Mouse (Mus musculus) stomach, postnatal 0 days (tissue): ENCODE results near the gene 1700029H14Rik. TPM values are rescaled to one million over a fixed set of nuclear protein-coding genes. Genes with fewer than 3 reads are reported as not detected.

Source experiments
- ATAC-seq: fragments of 200-750 bp; cut with Nextera tagmentation; 2 replicates; pipeline ENCODE4 v1.8.0; 2017; ENCODE audit not compliant: low FRiP score, low TSS enrichment
- DNase-seq: peaks from one replicate; pipeline ENCODE4 v3.0.0-alpha.2; 2016; ENCODE audit warnings: low spot score
- H3K27ac ChIP-seq: fragments of 300-500 bp; sonication (generic); replicated peaks from 2 replicates; pipeline ENCODE4 v1.5.1; 2014; ENCODE audit warnings: mild to moderate bottlenecking, control low read depth
- H3K27me3 ChIP-seq: fragments of 300-500 bp; sonication (generic); 2 replicates; pipeline ENCODE4 v1.6.1; 2014; ENCODE audit warnings: low read length; ENCODE audit not compliant: control insufficient read depth, insufficient read depth
- H3K36me3 ChIP-seq: fragments of 300-500 bp; sonication (generic); 2 replicates; pipeline ENCODE4 v1.6.1; 2014; ENCODE audit warnings: low read length, mixed read lengths; ENCODE audit not compliant: control insufficient read depth, insufficient read depth
- H3K4me1 ChIP-seq: fragments of 300-500 bp; sonication (generic); replicated peaks from 2 replicates; pipeline ENCODE4 v1.6.1; 2014; ENCODE audit warnings: antibody characterized with exemption; ENCODE audit not compliant: control insufficient read depth, insufficient read depth
- H3K4me2 ChIP-seq: fragments of 300-500 bp; sonication (generic); replicated peaks from 2 replicates; pipeline ENCODE4 v1.6.1; 2014; ENCODE audit warnings: low read depth, mild to moderate bottlenecking, control low read depth, moderate library complexity
- H3K4me3 ChIP-seq: fragments of 300-500 bp; sonication (generic); 2 replicates; pipeline ENCODE4 v1.5.1; 2014; ENCODE audit warnings: low read depth, low read length, control low read depth
- H3K9ac ChIP-seq: fragments of 300-500 bp; sonication (generic); 2 replicates; pipeline ENCODE4 v1.6.1; 2014; ENCODE audit warnings: mild to moderate bottlenecking, low read length, control low read depth, mixed read lengths
- H3K9me3 ChIP-seq: fragments of 300-500 bp; sonication (generic); 2 replicates; pipeline ENCODE4 v1.6.1; 2016; ENCODE audit warnings: low read length; ENCODE audit not compliant: control insufficient read depth
- CTCF ChIP-seq: IDR thresholded peaks from 2 replicates; pipeline ENCODE4 v1.5.1; 2016; ENCODE audit warnings: antibody characterized with exemption, low read depth, mild to moderate bottlenecking, moderate library complexity
- EP300 ChIP-seq: optimal IDR thresholded peaks from 2 replicates; pipeline ENCODE3; 2016; ENCODE audit warnings: antibody characterized with exemption
- WGBS: fragments of 180-500 bp; shearing (Covaris S2); extraction: QIAGEN DNeasy Blood & Tissue Kit; methylation state at CpG from one replicate; pipeline ENCODE4 v1.1.7; 2014; 5-methylcytosine and 5-hydroxymethylcytosine counted together
- polyA plus RNA-seq: library from polyadenylated mRNA; unstranded; fragments of >200 nt; fragmentation: Nextera tagmentation; extraction: Ambion mirVana; gene quantifications from 2 replicates; pipeline ENCODE4 v1.2.1, GENCODE M21; 2015

The 1700029H14Rik gene
- not detected in 2 replicates for polyA plus RNA-seq

DNA sequence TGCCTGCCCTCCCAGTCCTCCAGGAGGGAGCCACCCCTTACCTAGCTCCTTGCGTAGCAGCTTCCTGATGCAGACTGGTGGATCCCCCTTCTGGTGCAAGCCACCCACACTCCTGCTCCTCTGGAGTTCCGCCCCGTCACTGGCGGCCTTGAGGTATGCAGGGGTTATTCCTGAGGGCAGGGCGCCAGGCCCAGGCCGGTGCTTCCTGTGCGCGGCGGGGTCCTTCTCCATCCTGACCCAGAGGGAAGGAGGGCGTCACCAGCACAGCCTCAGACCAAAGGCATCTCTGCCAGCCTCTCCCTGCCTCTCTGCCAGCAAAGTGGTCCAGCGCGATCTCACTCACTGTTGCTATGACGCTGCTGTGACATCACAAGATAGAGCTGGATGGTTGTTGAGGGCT lies at the start of gene 1700029H14Rik:
TSS of gene 1700029H14Rik (minus strand) at position 344 of the 400 bp plus-strand sequence.
- 31% methylated on average over 13 of the region's 13 CpGs for WGBS
- ATAC-seq (peak; percentile 38; the same call in 1 of the 2 replicates), DNase-seq (peak; percentile 25)
- Histone ChIP-seq H3K9me3 (no peaks in the 10 kb centered on the region), H3K4me1 (no peaks in the 10 kb centered on the region), H3K36me3 (no peaks in the 10 kb centered on the region), H3K27me3 (no peaks in the 10 kb centered on the region), H3K4me2 (no peak within 1 kb of the TSS), H3K4me3 (no peak within 1 kb of the TSS), H3K27ac (no peak within 1 kb of the TSS), H3K9ac (no peak within 1 kb of the TSS)
- TF ChIP-seq CTCF (peak; percentile 34), EP300 (no peak)

DNA sequence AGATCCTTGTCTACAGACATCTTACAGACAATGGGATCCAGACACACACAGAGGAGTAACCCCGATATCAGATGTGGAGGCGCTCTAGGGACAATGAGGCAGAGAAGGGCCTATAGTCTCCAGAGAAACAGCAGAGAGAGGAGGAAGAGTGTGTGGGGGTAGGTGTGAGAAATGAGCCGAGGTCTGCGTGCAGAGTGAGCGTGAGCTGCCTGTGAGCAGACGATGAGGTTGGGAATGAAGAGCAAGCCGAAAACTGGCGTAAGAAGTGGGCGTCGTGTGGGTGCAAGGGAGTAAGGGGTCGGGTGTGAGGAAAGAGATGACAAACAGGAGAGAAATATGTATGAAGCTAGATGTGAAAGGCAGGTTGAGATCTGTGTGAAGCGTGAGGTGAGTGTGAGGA lies 49.4 kb upstream of the 1700029H14Rik start:
- DNase-seq = no peak
- WGBS = 92% methylated on average over 12 of the region's 12 CpGs

GRCm38 (mm10) chr8:13609971-13610370 lies 47.7 kb upstream of the 1700029H14Rik start:
- Histone ChIP-seq H3K27ac (no peak overlapping the region), H3K27me3 (no peaks in the 10 kb centered on the region), H3K9ac (no peak overlapping the region), H3K4me1 (no peaks in the 10 kb centered on the region), H3K4me3 (no peak overlapping the region), H3K9me3 (no peaks in the 10 kb centered on the region), H3K36me3 (peaks cover 9% of the 10 kb centered on the region; the same call in 1 of the 2 replicates), H3K4me2 (no peak overlapping the region)
- TF ChIP-seq EP300 (no peak), CTCF (no peak)
- no peak for DNase-seq
- 76% methylated on average over 5 of the region's 5 CpGs for WGBS
- no peak for ATAC-seq

More for the DNA sequence above, 49.4 kb upstream of the 1700029H14Rik start:
- Histone ChIP-seq H3K4me3 (no peak overlapping the region), H3K27me3 (no peaks in the 10 kb centered on the region), H3K4me1 (no peaks in the 10 kb centered on the region), H3K27ac (no peak overlapping the region), H3K36me3 (peaks cover 4% of the 10 kb centered on the region; the same call in 1 of the 2 replicates), H3K9me3 (no peaks in the 10 kb centered on the region), H3K9ac (no peak overlapping the region), H3K4me2 (no peak overlapping the region)
- no peak for ATAC-seq
- TF ChIP-seq CTCF (no peak), EP300 (no peak)

DNA sequence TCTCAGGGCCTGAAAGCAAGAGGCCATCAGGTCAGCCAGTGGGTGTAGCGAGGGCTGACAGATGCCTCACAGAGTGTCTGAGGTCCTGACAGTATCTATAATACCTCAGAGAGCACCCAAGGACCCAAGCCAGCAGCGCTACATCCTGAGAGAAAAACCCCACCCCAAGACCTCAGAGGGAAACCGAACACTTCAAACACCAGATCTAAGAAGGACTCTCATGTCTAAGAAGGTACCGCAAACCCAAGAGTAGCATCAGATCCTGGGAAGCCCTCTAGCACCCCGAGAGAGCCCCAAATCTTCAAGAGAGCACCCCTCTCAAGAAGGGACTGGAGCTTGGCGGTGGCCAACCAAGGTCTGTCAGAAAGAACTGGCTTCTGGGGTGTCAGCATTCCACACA lies 46.7 kb upstream of the 1700029H14Rik start:
- no peak for ATAC-seq
- Histone ChIP-seq H3K27ac (no peak overlapping the region), H3K4me2 (no peak overlapping the region), H3K4me1 (no peaks in the 10 kb centered on the region), H3K36me3 (peaks cover 9% of the 10 kb centered on the region; the same call in 1 of the 2 replicates), H3K4me3 (no peak overlapping the region), H3K9me3 (no peaks in the 10 kb centered on the region), H3K27me3 (no peaks in the 10 kb centered on the region), H3K9ac (no peak overlapping the region)
- no peak for DNase-seq
- no peak for TF ChIP-seq CTCF
- no peak for TF ChIP-seq EP300
- 89% methylated on average over 6 of the region's 6 CpGs for WGBS

DNA sequence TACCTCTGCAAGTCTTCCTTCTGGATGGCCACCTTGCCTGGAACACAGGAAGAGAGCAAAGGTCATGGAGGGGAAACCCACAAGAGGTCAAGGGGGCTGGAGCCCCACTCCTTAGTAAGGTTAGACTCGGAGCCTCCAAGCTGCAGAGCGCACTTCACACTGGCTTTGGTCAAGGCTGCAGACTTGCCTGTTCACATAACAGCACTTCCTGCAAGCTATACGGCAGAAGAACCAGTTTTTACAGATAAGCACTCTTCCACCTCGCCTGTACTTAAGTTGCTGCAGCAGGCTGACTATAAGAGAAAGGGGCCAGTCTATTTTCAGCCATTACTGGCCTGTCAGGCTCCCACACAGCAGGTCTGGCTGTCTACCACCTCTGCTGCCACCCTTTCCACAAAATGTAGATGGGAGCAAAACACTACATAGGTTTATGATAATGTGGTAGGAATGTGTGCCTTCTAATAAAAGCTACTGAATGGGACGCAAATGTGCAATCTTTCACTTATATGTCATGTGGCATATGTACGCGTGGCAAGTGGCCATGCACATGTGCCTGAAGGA lies 43.7 kb upstream of the 1700029H14Rik start:
- H3K36me3 ChIP-seq = peaks cover 5% of the 10 kb centered on the region; the same call in 1 of the 2 replicates
- 76% methylated on average over 7 of the region's 7 CpGs for WGBS
- H3K4me1 ChIP-seq = no peaks in the 10 kb centered on the region
- H3K4me2 ChIP-seq = no peak overlapping the region
- ATAC-seq (no peak), DNase-seq (no peak)
- no peak overlapping the region for H3K27ac ChIP-seq
- TF ChIP-seq CTCF (no peak), EP300 (no peak)
- no peaks in the 10 kb centered on the region for H3K27me3 ChIP-seq
- H3K4me3 ChIP-seq = no peak overlapping the region
- no peak overlapping the region for H3K9ac ChIP-seq
- no peaks in the 10 kb centered on the region for H3K9me3 ChIP-seq

- H3K9me3 ChIP-seq = no peaks in the 10 kb centered on the region
- peaks cover 6% of the 10 kb centered on the region; the same call in 1 of the 2 replicates for H3K36me3 ChIP-seq
- ATAC-seq (no peak), DNase-seq (no peak)
- WGBS = 67% methylated on average over 8 of the region's 8 CpGs
- TF ChIP-seq CTCF (peak; percentile 74), EP300 (no peak)
- H3K4me3 ChIP-seq = no peak overlapping the region
- H3K27ac ChIP-seq = no peak overlapping the region
- H3K4me1 ChIP-seq = no peaks in the 10 kb centered on the region
- H3K4me2 ChIP-seq = no peak overlapping the region
- no peaks in the 10 kb centered on the region for H3K27me3 ChIP-seq
- no peak overlapping the region for H3K9ac ChIP-seq
Measured at GRCm38 (mm10) chr8:13602621-13603020, 40.4 kb upstream of the 1700029H14Rik start.
